Mouse (Mus musculus) B cell, adult 2 months (primary cell): ENCODE measurements around the gene Med27.

ENCODE experiments used
- DNase-seq, 2 experiments: peaks; one replicate each; pipeline ENCODE4 v3.0.0; 2022

Med27 gene

DNA sequence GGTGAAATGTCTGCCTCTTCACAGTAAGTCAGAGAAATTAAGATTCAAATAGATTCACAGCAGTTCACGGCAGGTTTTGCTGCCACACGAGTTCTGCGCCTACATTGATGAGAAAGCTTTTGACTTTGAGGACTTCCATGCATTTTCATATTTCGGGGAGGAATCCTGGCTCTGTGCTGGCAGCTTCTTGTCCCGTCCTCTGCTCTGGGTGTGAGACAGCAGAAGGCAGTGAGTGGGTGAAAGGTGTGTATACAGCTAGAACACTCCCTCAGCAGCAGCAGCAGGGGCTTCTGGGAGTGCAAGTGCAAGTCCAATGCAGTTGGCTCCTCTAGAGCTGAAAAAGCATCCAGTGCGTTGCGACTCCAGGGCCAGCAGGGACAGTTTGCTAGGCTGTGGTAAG, 53.6 kb downstream of the Med27 start:
- DNase-seq, result no peak

DNA sequence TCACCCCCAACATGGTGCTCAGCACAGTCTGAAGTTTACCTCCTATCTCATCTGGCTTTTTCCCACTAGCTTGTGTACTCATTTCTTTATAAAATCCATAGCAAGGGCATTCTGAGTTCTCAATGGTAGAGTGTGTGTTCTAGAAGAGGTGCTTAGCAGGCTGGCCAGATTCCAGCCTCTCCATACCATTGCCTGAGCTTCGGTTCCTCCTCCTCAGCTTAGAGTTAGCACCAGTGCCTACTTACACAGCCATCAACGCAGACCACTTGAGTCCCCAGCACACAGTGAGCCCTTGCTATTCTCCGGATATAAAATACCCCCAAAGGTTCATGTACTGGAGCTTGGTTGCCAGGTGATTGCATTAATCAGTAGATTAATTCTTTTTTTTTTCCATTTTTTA, 54.2 kb downstream of the Med27 start:
- DNase-seq, result no peak

DNA sequence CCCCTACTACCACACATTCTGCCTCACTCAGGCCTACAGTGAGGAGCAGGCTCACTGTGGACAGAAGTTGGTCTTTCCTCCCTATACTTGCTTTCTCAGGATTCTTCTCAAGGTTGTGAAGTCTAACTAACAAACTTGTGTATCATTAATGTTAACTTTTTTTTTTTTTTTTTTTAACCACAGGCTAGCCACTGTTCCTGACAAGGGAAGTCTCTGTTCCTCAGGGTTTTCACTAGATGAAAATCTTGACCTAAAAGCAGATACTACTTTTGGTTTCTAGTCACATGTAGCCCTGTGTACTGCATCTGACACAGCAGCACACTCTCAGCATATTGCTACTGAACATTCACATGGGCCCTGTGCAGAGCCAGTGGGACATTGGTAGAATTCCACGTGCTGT, 55.2 kb downstream of the Med27 start:
- no peak for DNase-seq

DNA sequence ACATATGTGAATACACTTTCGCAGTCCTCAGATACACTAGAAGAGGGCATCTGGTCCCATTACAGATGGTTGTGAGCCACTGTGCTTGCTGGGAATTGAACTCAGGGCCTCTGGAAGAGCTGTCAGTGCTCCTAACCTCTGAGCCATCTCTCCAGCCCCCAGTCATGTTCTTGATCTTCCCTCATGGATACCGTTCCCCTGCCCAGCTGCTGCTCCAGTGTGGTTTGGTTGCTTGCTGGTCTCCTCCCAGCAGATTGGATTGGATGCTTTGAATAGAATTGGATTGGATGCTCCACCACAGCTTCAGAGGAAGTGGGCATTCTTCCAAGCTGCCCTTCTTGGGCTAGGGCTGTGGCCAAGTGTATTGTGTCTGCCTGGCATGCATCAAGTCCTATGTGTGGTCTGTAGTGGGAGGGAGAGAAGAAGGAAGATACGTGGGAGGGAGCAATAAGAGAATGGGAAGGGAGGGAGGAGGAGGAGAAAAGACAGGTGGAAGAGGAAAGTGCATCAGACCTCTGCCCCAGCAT, 56.0 kb downstream of the Med27 start:
- no peak for DNase-seq

DNA sequence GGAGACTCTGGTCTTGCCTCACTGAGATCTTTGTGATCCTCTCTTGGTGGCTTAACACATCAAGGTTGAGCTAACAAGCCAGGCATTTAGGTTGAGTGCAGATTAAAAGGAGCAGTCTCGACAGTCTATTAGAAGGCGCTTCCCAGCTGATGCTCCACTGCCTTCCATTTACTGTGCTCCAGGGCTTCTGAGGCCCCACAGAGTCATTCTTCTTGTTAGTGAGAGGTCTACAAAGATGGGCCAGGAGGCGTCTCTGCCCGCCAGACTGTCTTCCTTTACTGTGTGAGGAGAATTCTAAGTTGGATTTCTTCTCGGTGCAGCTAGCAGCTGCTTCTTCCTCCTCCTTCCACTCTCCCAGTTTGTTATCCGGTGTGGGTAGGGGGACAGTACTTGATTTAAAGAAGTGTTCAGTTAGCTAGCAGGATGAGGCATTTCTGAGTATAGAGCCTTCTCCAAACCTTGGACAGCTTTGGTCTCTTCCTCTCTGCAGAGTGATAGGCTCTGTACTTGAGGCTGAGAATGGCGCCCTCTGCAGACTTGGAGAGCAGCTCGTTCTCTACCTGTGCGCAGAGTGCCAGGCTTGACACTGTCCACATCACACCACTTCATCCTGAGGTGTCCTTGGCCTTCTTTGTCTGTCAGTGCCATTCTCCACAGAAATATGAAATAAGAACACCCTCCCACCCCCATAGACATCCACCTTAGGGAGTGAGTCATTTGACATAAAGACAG, 57.3 kb downstream of the Med27 start:
- DNase-seq, result no peak

DNA sequence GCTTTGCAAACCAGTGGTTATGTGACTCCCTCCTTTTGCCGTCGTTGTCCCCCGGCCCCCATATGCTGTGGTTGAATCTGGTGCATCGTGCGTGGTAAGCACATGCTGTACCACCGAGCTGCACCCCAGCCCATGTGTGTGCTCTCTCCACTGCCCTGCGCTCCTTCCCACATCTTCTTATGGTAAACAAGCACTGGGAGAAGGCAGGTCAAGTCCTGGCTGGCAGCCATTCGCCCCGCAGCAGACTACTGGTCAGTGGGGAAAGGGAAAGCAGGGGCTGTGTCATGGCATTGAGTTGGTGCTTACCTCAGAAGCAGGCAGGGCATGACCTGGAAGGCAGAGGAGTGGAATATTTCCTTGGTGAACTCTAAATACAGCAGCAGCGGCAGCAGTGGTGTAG, 58.3 kb downstream of the Med27 start:
- DNase-seq, result no peak

DNA sequence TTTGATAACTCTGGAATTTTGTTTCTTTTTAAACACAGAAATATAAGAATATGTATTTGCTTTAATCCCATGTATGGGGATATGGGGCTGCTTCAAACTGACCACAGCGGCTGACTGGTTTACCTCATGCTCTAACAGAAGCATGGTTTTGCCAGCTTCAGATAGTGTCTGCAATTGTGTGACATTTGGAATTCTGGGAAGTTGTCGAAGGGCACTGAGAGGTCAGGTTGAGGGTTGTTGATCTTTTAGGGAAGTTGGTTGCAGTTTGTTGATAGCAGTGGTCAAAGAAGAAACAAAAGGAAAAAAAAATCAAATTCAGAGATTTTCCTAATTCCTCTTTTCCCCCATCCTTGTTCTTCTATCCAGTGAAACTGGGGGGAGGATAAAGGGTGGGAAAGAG, 59.2 kb downstream of the Med27 start:
- no peak for DNase-seq

DNA sequence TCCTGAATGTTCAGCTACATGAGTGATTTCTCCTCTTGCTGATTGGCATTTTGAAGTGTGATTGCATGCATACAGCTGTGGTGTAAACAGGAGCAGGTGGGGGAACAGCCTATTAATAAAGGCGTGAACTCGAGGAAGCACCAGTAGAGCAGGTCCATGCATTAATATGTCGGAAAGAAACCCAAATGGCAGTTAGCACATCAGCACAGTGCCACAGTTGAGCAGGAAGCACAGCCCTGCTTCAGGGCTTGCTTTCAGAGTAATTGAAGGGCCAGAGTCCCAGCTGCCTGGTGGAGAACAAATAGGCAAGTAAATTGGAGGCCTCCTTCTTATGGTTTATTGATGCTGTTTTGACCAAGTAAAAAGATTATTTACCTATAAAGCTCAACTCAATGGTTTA, 60.7 kb downstream of the Med27 start:
- DNase-seq, result no peak

DNA sequence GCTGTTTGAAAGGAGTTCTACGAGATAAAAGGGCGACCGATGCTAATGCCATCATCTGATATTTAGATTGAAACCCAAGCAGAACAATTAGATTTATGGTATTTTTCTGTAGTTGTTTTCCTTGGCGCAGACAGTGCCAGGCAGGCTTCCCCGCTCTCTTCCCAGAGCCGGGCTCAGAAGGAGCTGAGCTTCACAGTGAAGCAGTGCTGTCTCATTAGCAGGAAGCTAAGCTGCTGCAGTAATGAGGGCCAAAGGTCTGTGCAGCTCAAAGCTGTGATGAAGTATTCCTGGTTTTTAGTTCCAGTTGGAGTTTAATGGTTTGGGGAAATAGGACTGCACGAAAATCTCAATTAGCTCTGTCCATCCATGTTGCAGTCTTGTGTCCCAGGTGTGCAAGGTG, 61.1 kb downstream of the Med27 start:
- no peak for DNase-seq

DNA sequence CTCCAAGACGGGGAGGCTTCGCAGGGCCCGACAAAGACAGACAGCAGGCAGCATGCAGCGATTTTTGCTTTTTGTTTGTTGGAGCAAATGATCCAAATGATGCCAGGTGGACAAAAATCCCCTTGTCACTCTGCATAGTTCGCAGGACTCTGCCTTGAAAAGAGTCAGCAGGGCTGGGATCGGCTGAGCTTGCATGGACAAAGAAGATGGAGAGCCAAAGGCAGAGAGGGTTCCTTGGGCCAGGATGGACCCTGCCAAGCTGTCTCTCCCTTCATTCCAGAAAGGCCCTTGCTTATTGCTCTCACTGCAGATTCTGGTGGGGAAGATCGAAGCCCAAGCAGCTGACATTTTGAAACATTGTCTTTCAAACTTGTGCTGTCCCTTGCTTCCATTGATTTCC, 64.3 kb downstream of the Med27 start:
- DNase-seq, result no peak

DNA sequence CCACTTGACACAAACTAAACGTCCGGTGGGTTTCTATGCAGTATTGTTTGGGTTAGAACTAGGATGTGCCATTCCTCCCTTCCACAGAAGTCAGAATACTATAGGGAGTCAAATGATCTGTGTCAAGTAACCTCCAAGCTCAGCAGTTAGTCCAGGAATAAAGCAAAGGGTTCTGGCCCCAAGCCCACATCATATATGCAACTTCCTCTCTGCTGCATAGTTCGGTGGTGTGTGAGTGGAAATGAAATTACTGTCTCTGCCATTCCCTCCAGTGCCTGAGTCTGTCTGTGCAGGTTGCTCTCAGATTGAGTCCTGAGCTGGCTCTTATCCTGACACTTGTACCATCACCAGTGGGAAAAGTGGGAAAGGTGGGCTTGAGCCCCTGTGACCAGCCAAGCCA, 65.8 kb downstream of the Med27 start:
- no peak for DNase-seq

DNA sequence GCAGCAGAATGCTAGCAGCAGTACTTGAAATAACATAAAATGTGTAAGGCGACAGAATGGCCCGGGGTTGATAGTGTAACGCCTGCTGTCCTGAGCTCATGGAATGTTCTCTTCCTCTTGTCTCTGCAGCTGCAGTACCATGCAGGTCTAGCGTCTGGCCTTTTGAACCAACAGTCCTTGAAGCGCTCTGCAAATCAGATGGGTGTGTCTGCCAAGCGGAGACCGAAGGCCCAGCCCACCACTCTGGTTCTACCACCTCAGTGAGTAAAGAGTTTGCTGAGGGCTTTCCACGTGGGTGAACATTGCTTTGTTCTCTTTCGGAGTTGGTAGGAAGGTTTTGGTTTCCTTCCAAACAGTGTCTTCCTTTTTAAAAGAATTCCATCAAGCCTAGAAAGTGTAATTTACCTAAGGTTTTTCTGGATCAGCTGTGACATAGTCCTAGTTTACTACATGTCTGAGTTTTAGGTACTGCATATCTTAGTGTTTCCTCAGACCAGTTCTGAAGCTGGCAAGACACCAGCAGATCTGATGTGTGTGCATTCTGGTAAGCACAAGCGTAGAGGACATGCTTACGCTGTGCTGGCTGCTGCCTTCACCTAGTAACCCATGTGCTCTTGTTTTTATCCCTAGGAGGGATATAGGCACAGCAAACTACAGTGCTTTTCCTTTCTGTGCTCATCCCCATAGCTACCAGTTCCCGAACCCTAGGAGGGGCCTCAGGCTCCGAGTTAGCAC, 66.8 kb downstream of the Med27 start:
- no peak for DNase-seq

DNA sequence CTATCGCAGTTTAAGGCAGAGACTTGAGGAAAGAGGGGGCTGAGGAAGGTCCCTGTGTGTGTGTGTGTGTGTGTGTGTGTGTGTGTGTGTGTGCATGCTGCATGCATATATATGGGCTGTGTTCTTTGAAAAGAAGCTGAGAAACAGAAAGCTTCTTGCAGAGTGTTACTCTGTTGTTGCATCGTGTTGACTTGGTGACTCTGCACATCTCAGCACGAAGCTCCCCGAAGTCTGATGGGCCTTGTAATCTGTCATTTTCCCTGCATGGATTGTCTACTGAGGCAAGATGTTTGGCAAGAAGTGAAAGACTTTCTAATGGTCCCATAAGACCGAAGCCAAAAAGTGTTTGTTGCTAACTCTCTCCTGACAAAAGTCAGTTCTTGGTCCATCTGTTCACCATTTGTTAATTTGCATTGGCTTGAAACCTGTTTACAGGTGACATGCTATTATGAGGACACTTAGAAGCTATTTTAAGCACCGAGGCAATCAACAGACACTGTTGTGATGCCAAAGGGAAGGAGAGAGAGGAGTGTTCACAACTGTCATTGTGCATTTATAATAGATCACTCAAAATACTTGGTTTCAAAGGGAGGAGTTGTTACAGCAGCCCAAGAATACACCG, 68.3 kb downstream of the Med27 start:
- no peak for DNase-seq

DNA sequence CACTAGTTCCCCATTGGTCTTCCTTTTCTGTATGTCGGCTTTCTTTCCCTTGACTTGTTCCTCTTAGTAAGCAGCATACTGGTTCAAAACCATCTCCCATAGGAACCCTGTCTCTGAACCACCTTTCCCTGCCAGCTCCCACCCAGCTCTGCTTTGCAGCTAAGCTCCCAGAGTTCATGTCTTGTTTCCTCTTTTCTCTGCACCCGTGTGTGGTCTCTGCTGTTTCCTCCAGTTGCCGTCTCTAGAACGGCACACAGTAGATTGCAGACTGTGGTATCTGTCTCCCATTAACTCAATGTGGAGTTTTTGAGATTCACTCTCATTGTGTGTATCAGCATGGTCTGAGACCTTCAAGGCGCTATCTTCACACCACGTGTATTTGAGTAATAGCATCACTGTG, 71.9 kb downstream of the Med27 start:
- no peak for DNase-seq

DNA sequence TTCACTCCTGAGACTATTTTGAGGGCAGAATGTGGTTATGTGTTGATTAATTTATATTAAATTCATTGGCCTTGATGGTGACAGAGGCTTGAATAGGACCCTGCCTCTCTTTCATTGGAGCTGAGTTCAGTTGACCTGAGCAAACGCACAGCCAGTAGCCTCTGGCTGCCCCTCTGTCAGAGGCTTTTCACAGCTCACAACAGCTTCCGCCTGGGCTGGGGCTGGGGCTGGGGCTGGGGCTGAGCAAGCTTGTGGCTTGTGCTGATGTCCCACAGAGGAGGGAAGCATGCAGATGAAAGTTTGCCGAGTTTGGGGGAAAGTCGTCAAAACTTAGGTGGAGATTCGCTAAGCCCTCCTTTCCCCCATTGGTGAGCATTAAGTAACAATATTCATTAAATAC, 72.8 kb downstream of the Med27 start:
- DNase-seq, result no peak

DNA sequence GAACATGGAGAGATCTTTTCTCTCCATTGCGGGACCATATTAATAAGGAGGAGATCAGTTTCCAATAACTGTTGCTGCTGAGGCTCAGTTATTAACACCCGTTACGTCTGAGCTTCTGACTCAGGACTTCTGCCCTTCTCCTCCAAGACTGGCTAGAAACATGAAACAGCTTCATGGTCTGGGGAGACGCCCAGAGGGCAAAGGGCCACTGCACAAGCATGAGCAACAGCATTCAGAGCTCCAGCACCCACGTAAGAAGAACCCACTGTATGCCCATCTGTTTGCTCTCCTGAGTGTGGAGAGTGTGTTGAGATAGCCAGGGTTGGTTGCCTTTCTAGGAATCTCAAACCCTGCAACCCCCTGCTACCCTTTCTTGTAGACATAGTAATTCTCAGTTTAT, 73.3 kb downstream of the Med27 start:
- DNase-seq, result no peak

DNA sequence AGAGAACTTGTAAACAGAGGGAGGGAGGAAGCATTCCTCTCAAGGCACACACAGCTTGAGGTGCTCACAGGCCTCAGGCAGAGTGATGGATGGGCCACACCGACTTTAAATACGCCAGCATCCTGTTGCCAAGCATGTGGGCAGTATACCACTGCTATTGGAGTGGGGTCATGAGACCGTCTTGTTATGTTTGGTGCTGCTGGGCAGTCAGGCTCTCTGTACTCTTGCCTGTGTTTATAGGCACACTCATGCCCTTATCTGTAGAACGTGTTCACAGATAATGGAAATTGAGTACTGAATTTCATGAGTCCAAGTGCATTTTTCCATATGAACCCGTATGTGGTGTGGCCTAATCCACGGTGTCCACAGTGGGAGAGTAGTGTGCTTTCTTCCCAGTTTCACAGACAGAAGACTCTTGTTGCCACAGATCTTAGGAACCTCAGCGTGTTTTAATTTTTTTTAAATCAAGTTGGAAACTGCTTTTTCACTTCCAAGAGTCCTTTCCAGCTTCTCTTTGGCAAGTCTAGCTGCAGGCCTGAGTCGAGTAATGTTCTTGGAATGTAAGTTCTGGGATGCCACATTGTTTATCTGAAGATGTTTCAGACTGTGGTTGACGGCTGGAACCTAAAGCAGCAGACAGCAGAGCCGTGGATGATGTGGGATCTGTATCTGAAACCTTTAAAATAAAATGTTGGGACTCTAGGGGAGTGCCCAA, 75.7 kb downstream of the Med27 start:
- DNase-seq, result no peak

DNA sequence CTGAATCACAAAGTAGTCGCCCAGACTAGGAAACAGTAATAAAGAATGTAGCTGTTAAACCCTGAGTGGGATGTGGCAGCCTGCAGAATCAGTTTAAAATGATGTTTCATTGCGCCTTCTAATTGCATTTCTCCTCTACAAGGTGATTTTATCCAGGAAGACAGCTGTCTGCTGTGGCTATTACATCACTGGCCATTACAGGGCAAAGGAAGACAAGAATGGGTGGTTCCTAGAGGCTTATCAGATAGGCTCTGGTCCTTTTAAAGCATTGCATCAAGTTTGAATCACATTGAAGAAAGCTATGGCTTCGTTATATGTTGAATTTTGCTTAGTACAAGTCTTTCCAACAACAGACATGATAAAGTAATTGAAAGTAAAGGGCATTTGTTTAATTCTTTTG, 76.4 kb downstream of the Med27 start:
- DNase-seq, result no peak

DNA sequence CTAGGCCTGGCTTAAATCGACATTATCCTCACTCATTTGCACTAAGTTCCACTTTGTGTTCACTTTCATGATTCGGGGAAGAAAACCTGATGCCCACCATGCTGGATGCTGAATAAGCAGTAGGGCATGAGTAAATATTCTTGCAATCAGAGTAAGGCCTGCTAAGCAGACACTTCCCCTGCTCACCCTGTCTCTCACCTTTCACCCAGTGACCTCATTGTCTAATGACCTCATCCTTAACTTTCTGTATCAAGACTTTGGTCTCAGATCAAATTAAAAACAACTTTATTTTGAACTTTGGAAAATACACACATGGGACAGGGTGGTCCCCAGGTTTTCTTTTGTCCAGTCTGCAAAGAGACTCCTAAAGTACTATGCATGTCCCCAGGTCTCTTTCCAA, 78.8 kb downstream of the Med27 start:
- no peak for DNase-seq

DNA sequence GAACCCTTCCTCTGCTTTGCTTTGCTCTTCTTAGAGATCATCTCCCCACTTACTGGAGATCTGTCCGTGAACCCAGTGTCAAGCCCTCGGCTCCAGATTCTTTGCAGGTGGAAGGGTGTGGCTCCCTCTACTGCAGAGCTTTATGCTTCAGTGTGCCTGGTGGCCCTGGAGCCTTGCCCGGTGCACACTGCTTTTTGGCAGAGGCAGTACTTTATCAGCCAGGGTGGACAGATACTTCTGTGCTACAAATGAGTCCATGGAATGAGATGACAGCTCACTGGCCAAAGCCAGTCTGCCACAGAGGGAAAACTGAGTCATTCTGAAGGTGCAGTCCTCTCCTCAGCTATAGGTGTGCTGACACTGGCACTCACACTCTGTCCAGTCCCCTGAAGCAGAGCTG, 80.1 kb downstream of the Med27 start:
- no peak for DNase-seq

DNA sequence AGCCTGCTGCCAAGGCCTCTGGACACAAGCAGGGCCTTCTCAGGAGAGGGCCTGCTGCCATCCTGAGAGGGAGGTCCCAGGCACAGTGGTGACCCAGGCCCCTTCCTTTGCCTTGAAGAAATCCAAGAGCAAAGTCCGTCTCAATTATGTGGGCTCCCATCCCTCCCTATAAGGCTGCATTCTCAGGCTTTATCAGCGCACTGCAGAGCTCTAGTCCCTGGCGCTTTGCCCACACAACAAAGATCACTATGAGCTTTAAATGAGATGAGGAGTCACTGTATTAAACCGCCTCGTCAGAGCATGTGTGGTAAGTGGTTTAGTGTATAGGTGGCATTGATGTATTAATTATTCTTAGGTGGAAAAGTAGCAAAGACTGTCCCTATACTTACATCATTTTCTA, 85.9 kb downstream of the Med27 start:
- no peak for DNase-seq

DNA sequence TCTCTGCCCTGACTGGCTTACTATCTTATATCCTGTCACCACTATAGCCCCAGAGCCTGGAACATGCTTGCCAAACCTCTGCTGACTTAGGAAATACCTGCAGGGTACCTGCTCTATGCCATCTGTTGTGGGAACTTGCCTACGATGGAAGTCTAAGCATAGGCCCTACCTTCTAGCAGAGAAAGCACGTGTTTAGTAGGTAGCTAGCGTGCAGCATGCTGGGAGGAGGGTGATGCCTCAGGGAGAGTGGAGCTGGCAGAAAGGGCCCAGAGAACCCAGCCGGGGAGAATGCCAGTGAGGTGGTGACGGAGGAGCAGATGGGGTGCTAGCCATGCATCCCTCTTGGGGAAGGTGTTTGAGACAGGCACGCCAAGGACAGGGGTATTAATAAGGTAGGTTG, 89.8 kb downstream of the Med27 start:
- DNase-seq, result no peak

DNA sequence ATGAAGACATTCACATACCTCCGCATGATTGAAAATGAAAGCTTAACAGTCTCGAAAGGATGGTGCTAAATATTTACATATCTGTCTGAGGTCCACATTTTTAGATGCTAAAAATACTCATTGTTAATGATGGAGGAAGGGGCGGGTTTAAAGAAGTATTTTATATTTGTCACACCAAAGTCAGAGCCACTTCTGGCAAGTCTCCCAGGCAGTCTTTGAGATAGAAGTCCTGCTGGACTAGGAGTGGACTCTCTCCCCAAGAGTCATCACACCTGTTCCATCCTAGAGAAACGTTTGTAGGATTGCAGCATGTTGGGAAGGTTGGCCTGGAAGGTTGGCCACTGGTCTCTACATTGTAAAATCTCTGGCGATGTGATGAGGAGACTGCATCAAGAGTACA, 90.5 kb downstream of the Med27 start:
- DNase-seq, result no peak
